Mouse (Mus musculus) WW6 (cell line): ENCODE results near the gene Bcor.

ENCODE experiments used
- DNase-seq: peaks from one replicate; pipeline ENCODE4 v3.0.0-alpha.2; 2013; ENCODE audit warnings: low read depth, low spot score

Gene Bcor

GRCm38 (mm10) chrX:12067031-12067430, 93.1 kb downstream of the Bcor start:
- no peak for DNase-seq

- DNase-seq = no peak
Measured at GRCm38 (mm10) chrX:12065782-12066181, 94.4 kb downstream of the Bcor start.

- DNase-seq = no peak
Measured at GRCm38 (mm10) chrX:12062932-12063260, 97.3 kb downstream of the Bcor start.

- DNase-seq = no peak
Measured at GRCm38 (mm10) chrX:12062121-12062931, 97.8 kb downstream of the Bcor start.

GRCm38 (mm10) chrX:12060848-12061247, 99.3 kb downstream of the Bcor start:
- DNase-seq = no peak

- no peak for DNase-seq
Measured at GRCm38 (mm10) chrX:12057210-12057609, 102.9 kb downstream of the Bcor start.

- no peak for DNase-seq
Measured at GRCm38 (mm10) chrX:12053315-12053914, 106.7 kb downstream of the Bcor start.

GRCm38 (mm10) chrX:12052651-12053050, 107.5 kb downstream of the Bcor start:
- no peak for DNase-seq

GRCm38 (mm10) chrX:12048721-12049120, 111.4 kb downstream of the Bcor start:
- DNase-seq = no peak

GRCm38 (mm10) chrX:12048166-12048565, 112.0 kb downstream of the Bcor start:
- no peak for DNase-seq

GRCm38 (mm10) chrX:12047223-12047911, 112.8 kb downstream of the Bcor start:
- no peak for DNase-seq

GRCm38 (mm10) chrX:12046676-12047075, 113.5 kb downstream of the Bcor start:
- DNase-seq = no peak

GRCm38 (mm10) chrX:12043352-12043751, 116.8 kb downstream of the Bcor start:
- DNase-seq = no peak

GRCm38 (mm10) chrX:12041453-12041852, 118.7 kb downstream of the Bcor start:
- no peak for DNase-seq

- DNase-seq = no peak
Measured at GRCm38 (mm10) chrX:12014726-12015464, 145.3 kb downstream of the Bcor start.

- DNase-seq = no peak
Measured at GRCm38 (mm10) chrX:12010660-12011059, 149.5 kb downstream of the Bcor start.

- DNase-seq = no peak
Measured at GRCm38 (mm10) chrX:12009046-12009445, 151.1 kb downstream of the Bcor start.

- DNase-seq = no peak
Measured at GRCm38 (mm10) chrX:12007832-12008540, 152.2 kb downstream of the Bcor start.

GRCm38 (mm10) chrX:12006882-12007753, 153.0 kb downstream of the Bcor start:
- DNase-seq = no peak
